Mouse (Mus musculus): ENCODE results near the gene Cfap43. TPM values are rescaled to one million over a fixed set of nuclear protein-coding genes. Genes with fewer than 3 reads are reported as not detected.

Gene Cfap43
- polyA plus RNA-seq, 1 experiment from 2014 or later: 0.05 TPM

- Histone ChIP-seq H3K36me3 (replicated peaks) (no peaks in the 10 kb centered on the region), H3K27me3 (ENCODE audit: poor library complexity, severe bottlenecking) (peaks cover 11% of the 10 kb centered on the region), H3K27ac (no peak overlapping the region), H3K4me3 (no peak overlapping the region), H3K9me3 (no peaks in the 10 kb centered on the region), H3K4me1 (peaks cover 21% of the 10 kb centered on the region)
- 21% methylated on average over 8 of the region's 8 CpGs for WGBS
- DNase-seq (ENCODE audit: extremely low spot score, low spot score): no peak
Measured at GRCm38 (mm10) chr19:47822143-47822796, 96.8 kb downstream of the Cfap43 start.

- peaks cover 21% of the 10 kb centered on the region for H3K4me1 ChIP-seq
- H3K27me3 ChIP-seq (ENCODE audit: poor library complexity, severe bottlenecking): peaks cover 11% of the 10 kb centered on the region
- no peaks in the 10 kb centered on the region for H3K9me3 ChIP-seq
- H3K27ac ChIP-seq: no peak overlapping the region
- DNase-seq (ENCODE audit: extremely low spot score, low spot score): no peak
- H3K36me3 ChIP-seq (replicated peaks): no peaks in the 10 kb centered on the region
- H3K4me3 ChIP-seq: no peak overlapping the region
- WGBS: 71% methylated on average over 7 of the region's 7 CpGs
Measured at GRCm38 (mm10) chr19:47821494-47821872, 97.6 kb downstream of the Cfap43 start.

- 0 out of 2 replicates have a peak overlapping the region, but pooled peaks have one; percentile 8 for H3K27ac ChIP-seq
- WGBS: 24% methylated on average over 8 of the region's 9 CpGs
- peak; percentile 82 for DNase-seq (ENCODE audit: extremely low spot score, low spot score)
- peaks cover 11% of the 10 kb centered on the region for H3K27me3 ChIP-seq (ENCODE audit: poor library complexity, severe bottlenecking)
- H3K4me1 ChIP-seq: peaks cover 25% of the 10 kb centered on the region
- no peak overlapping the region for H3K4me3 ChIP-seq
- no peaks in the 10 kb centered on the region for H3K36me3 ChIP-seq (replicated peaks)
- no peaks in the 10 kb centered on the region for H3K9me3 ChIP-seq
Measured at GRCm38 (mm10) chr19:47820832-47821493, 98.1 kb downstream of the Cfap43 start.

GRCm38 (mm10) chr19:47817692-47818091 lies 101.4 kb downstream of the Cfap43 start:
- DNase-seq (ENCODE audit: extremely low spot score, low spot score): no peak
- WGBS: 91% methylated on average over 9 of the region's 9 CpGs
- H3K4me3 ChIP-seq: no peak overlapping the region
- peaks cover 36% of the 10 kb centered on the region for H3K4me1 ChIP-seq
- no peaks in the 10 kb centered on the region for H3K36me3 ChIP-seq (replicated peaks)
- H3K9me3 ChIP-seq: no peaks in the 10 kb centered on the region
- H3K27ac ChIP-seq: no peak overlapping the region
- peaks cover 8% of the 10 kb centered on the region for H3K27me3 ChIP-seq (ENCODE audit: poor library complexity, severe bottlenecking)

- no peaks in the 10 kb centered on the region for H3K27me3 ChIP-seq (ENCODE audit: poor library complexity, severe bottlenecking)
- H3K4me1 ChIP-seq: peaks cover 16% of the 10 kb centered on the region
- no peaks in the 10 kb centered on the region for H3K9me3 ChIP-seq
- H3K27ac ChIP-seq: no peak overlapping the region
- 91% methylated on average over 5 of the region's 5 CpGs for WGBS
- H3K4me3 ChIP-seq: no peak overlapping the region
- DNase-seq (ENCODE audit: extremely low spot score, low spot score): no peak
- H3K36me3 ChIP-seq (replicated peaks): no peaks in the 10 kb centered on the region
Measured at GRCm38 (mm10) chr19:47814721-47815120, 104.4 kb downstream of the Cfap43 start.

- 83% methylated on average over 10 of the region's 10 CpGs for WGBS
- H3K36me3 ChIP-seq (replicated peaks): no peaks in the 10 kb centered on the region
- no peak overlapping the region for H3K27ac ChIP-seq
- no peak for DNase-seq (ENCODE audit: extremely low spot score, low spot score)
- H3K27me3 ChIP-seq (ENCODE audit: poor library complexity, severe bottlenecking): no peaks in the 10 kb centered on the region
- no peaks in the 10 kb centered on the region for H3K9me3 ChIP-seq
- no peak overlapping the region for H3K4me3 ChIP-seq
- peaks cover 16% of the 10 kb centered on the region for H3K4me1 ChIP-seq
Measured at GRCm38 (mm10) chr19:47812091-47812490, 107.0 kb downstream of the Cfap43 start.

GRCm38 (mm10) chr19:47798583-47798982 lies 120.5 kb downstream of the Cfap43 start:
- Histone ChIP-seq H3K4me3 (no peak overlapping the region), H3K27me3 (ENCODE audit: poor library complexity, severe bottlenecking) (no peaks in the 10 kb centered on the region), H3K4me1 (peaks cover 49% of the 10 kb centered on the region), H3K27ac (no peak overlapping the region), H3K36me3 (replicated peaks) (no peaks in the 10 kb centered on the region), H3K9me3 (no peaks in the 10 kb centered on the region)
- no peak for DNase-seq (ENCODE audit: extremely low spot score, low spot score)
- 76% methylated on average over 10 of the region's 10 CpGs for WGBS

GRCm38 (mm10) chr19:47796699-47797098 lies 122.4 kb downstream of the Cfap43 start:
- Histone ChIP-seq H3K27ac (no peak overlapping the region; the same call in 1 of the 2 replicates), H3K4me1 (peaks cover 49% of the 10 kb centered on the region), H3K27me3 (ENCODE audit: poor library complexity, severe bottlenecking) (no peaks in the 10 kb centered on the region), H3K9me3 (no peaks in the 10 kb centered on the region), H3K4me3 (no peak overlapping the region), H3K36me3 (replicated peaks) (no peaks in the 10 kb centered on the region)
- DNase-seq (ENCODE audit: extremely low spot score, low spot score): no peak
- WGBS: 20% methylated on average over 7 of the region's 7 CpGs

- WGBS: 34% methylated on average over 15 of the region's 15 CpGs
- DNase-seq (ENCODE audit: extremely low spot score, low spot score): peak; percentile 69
- Histone ChIP-seq H3K4me1 (peaks cover 46% of the 10 kb centered on the region), H3K9me3 (no peaks in the 10 kb centered on the region), H3K4me3 (no peak overlapping the region), H3K36me3 (replicated peaks) (no peaks in the 10 kb centered on the region), H3K27me3 (ENCODE audit: poor library complexity, severe bottlenecking) (no peaks in the 10 kb centered on the region), H3K27ac (peak overlapping the region; percentile 40; the same call in 1 of the 2 replicates)
Measured at GRCm38 (mm10) chr19:47795009-47795728, 123.9 kb downstream of the Cfap43 start.

- no peak for DNase-seq (ENCODE audit: extremely low spot score, low spot score)
- no peak overlapping the region for H3K4me3 ChIP-seq
- WGBS: 24% methylated on average over 5 of the region's 5 CpGs
- H3K36me3 ChIP-seq (replicated peaks): no peaks in the 10 kb centered on the region
- no peaks in the 10 kb centered on the region for H3K27me3 ChIP-seq (ENCODE audit: poor library complexity, severe bottlenecking)
- H3K9me3 ChIP-seq: no peaks in the 10 kb centered on the region
- H3K4me1 ChIP-seq: peaks cover 45% of the 10 kb centered on the region
- H3K27ac ChIP-seq: peak overlapping the region; percentile 67; the same call in 1 of the 2 replicates
Measured at GRCm38 (mm10) chr19:47794331-47794730, 124.8 kb downstream of the Cfap43 start.

- no peak for DNase-seq (ENCODE audit: extremely low spot score, low spot score)
- no peak overlapping the region for H3K4me3 ChIP-seq
- H3K27ac ChIP-seq: no peak overlapping the region
- H3K36me3 ChIP-seq (replicated peaks): no peaks in the 10 kb centered on the region
- H3K27me3 ChIP-seq (ENCODE audit: poor library complexity, severe bottlenecking): no peaks in the 10 kb centered on the region
- 97% methylated on average over 11 of the region's 11 CpGs for WGBS
- no peaks in the 10 kb centered on the region for H3K9me3 ChIP-seq
- H3K4me1 ChIP-seq: peaks cover 13% of the 10 kb centered on the region
Measured at GRCm38 (mm10) chr19:47790316-47791020, 128.6 kb downstream of the Cfap43 start.

GRCm38 (mm10) chr19:47783898-47784297 lies 135.2 kb downstream of the Cfap43 start:
- H3K27me3 ChIP-seq (ENCODE audit: poor library complexity, severe bottlenecking): no peaks in the 10 kb centered on the region
- WGBS: 89% methylated on average over 6 of the region's 6 CpGs

More at GRCm38 (mm10) chr19:47783898-47784297, 135.2 kb downstream of the Cfap43 start:
- Histone ChIP-seq H3K27ac (no peak overlapping the region), H3K4me1 (0 out of 2 replicates have a peak, but pooled peaks cover 5% of the 10 kb centered on the region), H3K9me3 (no peaks in the 10 kb centered on the region), H3K36me3 (replicated peaks) (no peaks in the 10 kb centered on the region), H3K4me3 (no peak overlapping the region)
- DNase-seq (ENCODE audit: extremely low spot score, low spot score): no peak

All from forebrain, embryonic 10.5 days (tissue).